Mouse (Mus musculus) MEL (cell line): ENCODE measurements around the gene Kif3b. TPM values are rescaled to one million over a fixed set of nuclear protein-coding genes. Genes with fewer than 3 reads are reported as not detected.

Source experiments
- DNase-seq: peaks from one replicate; pipeline ENCODE4 v3.0.0; 2011; ENCODE audit warnings: low read depth, low spot score
- H3K27ac ChIP-seq: 2 replicates; pipeline ENCODE4 v1.5.1; 2012; ENCODE audit warnings: low read depth, mild to moderate bottlenecking, control low read depth, low read length, moderate library complexity; ENCODE audit not compliant: control insufficient read depth
- H3K27me3 ChIP-seq, 2 experiments: fragments of 150-350 bp in 1 of 2; sonication (generic) in 1 of 2; 2 replicates each; pipeline ENCODE4 v1.6.1; 2012; ENCODE audit warnings: low read length in 2 of 2, mild to moderate bottlenecking in 2 of 2, improper control_type of control experiment in 1 of 2, moderate library complexity in 1 of 2; ENCODE audit not compliant: insufficient read depth in 2 of 2, control insufficient read depth in 1 of 2
- H3K36me3 ChIP-seq, 2 experiments: 2 replicates each; pipeline ENCODE4 v1.6.1; 2012 to 2014; ENCODE audit warnings: low read length in 2 of 2, improper control_type of control experiment in 1 of 2, inconsistent platforms in 1 of 2, mild to moderate bottlenecking in 1 of 2; ENCODE audit not compliant: insufficient read depth in 2 of 2, control insufficient read depth in 1 of 2
- H3K4me1 ChIP-seq, 2 experiments: fragments of 150-350 bp in 1 of 2; sonication (generic) in 1 of 2; 2 replicates each; pipeline ENCODE4 v1.6.1; 2012; ENCODE audit warnings: low read length in 2 of 2, improper control_type of control experiment in 1 of 2, mild to moderate bottlenecking in 1 of 2; ENCODE audit not compliant: insufficient read depth in 2 of 2, control insufficient read depth in 1 of 2
- H3K4me3 ChIP-seq, 2 experiments: fragments of 150-350 bp in 1 of 2; sonication (generic) in 1 of 2; 2 replicates each; pipeline ENCODE4 v1.5.1; 2012; ENCODE audit warnings: low read depth in 2 of 2, low read length in 2 of 2, mild to moderate bottlenecking in 2 of 2, moderate library complexity in 2 of 2, control low read depth in 1 of 2, improper control_type of control experiment in 1 of 2; ENCODE audit not compliant: control insufficient read depth in 1 of 2, insufficient read depth in 1 of 2
- H3K79me2 ChIP-seq: 2 replicates; pipeline ENCODE4 v1.6.1; 2012; ENCODE audit warnings: mild to moderate bottlenecking, low read length, moderate library complexity; ENCODE audit not compliant: control insufficient read depth, poor library complexity, insufficient read depth
- H3K9ac ChIP-seq: 2 replicates; pipeline ENCODE4 v1.6.1; 2012; ENCODE audit warnings: low read depth, mild to moderate bottlenecking, control low read depth, low read length, moderate library complexity; ENCODE audit not compliant: control insufficient read depth, poor library complexity, severe bottlenecking
- H3K9me3 ChIP-seq: fragments of 150-350 bp; sonication (generic); replicated peaks from 2 replicates; pipeline ENCODE4 v1.6.1; 2012; ENCODE audit warnings: mild to moderate bottlenecking, low read length, improper control_type of control experiment, moderate library complexity; ENCODE audit not compliant: insufficient read depth
- BHLHE40 ChIP-seq: IDR thresholded peaks from 2 replicates; pipeline ENCODE4 v1.6.1; 2012; ENCODE audit warnings: low read depth, mild to moderate bottlenecking, inconsistent platforms, low read length, improper control_type of control experiment, borderline replicate concordance
- CHD2 ChIP-seq: IDR thresholded peaks from 2 replicates; pipeline ENCODE4 v1.6.1; 2011; ENCODE audit warnings: low read length, improper control_type of control experiment
- EP300 ChIP-seq, 2 experiments: IDR thresholded peaks; 2 replicates each; pipeline ENCODE4 v1.6.1; 2011; ENCODE audit warnings: improper control_type of control experiment in 2 of 2, low read length in 2 of 2, low read depth in 1 of 2, mild to moderate bottlenecking in 1 of 2
- ETS1 ChIP-seq: IDR thresholded peaks from 2 replicates; pipeline ENCODE4 v1.6.1; 2012; ENCODE audit warnings: low read depth, mild to moderate bottlenecking, inconsistent platforms, low read length, improper control_type of control experiment, moderate library complexity
- GATA1 ChIP-seq: IDR thresholded peaks from 2 replicates; pipeline ENCODE4 v1.6.1; 2011; ENCODE audit warnings: low read depth, low read length, improper control_type of control experiment
- MXI1 ChIP-seq: IDR thresholded peaks from 2 replicates; pipeline ENCODE4 v1.6.1; 2011; ENCODE audit warnings: mild to moderate bottlenecking, low read depth, low read length, improper control_type of control experiment
- MYB ChIP-seq: IDR thresholded peaks from 2 replicates; pipeline ENCODE4 v1.6.1; 2011; ENCODE audit warnings: mild to moderate bottlenecking, low read depth, low read length, improper control_type of control experiment
- MYC ChIP-seq: IDR thresholded peaks from 2 replicates; pipeline ENCODE4 v1.6.1; 2011; ENCODE audit warnings: low read depth, mild to moderate bottlenecking, low read length, improper control_type of control experiment, moderate library complexity
- NELFE ChIP-seq: IDR thresholded peaks from 2 replicates; pipeline ENCODE4 v1.6.1; 2011; ENCODE audit warnings: low read depth, low read length, improper control_type of control experiment
- NRF1 ChIP-seq: IDR thresholded peaks from 2 replicates; pipeline ENCODE4 v1.6.1; 2014; ENCODE audit warnings: low read depth, mild to moderate bottlenecking, inconsistent platforms, low read length, improper control_type of control experiment, moderate library complexity; ENCODE audit not compliant: poor library complexity, insufficient read depth, severe bottlenecking
- POLR2A ChIP-seq, 2 experiments: IDR thresholded peaks; 2 replicates each; pipeline ENCODE4 v1.6.1; 2011 to 2012; ENCODE audit warnings: low read length in 2 of 2, mild to moderate bottlenecking in 2 of 2, control low read depth in 1 of 2, improper control_type of control experiment in 1 of 2, low read depth in 1 of 2, moderate library complexity in 1 of 2; ENCODE audit not compliant: control insufficient read depth in 1 of 2, insufficient read depth in 1 of 2, poor library complexity in 1 of 2
- POLR2AphosphoS5 ChIP-seq: IDR thresholded peaks from 2 replicates; pipeline ENCODE4 v1.6.1; 2012; ENCODE audit warnings: low read depth, borderline replicate concordance, mild to moderate bottlenecking, inconsistent platforms, low read length, moderate library complexity, mixed read lengths
- SIN3A ChIP-seq: IDR thresholded peaks from 2 replicates; pipeline ENCODE4 v1.6.1; 2012; ENCODE audit warnings: low read length, improper control_type of control experiment, inconsistent platforms
- TBP ChIP-seq: IDR thresholded peaks from 2 replicates; pipeline ENCODE4 v1.8.0; 2011; ENCODE audit warnings: low read depth, low read length, improper control_type of control experiment
- USF2 ChIP-seq, 2 experiments: IDR thresholded peaks; 2 replicates each; pipeline ENCODE4 v1.6.1; 2011 to 2012; ENCODE audit warnings: improper control_type of control experiment in 2 of 2, low read length in 2 of 2, borderline replicate concordance in 1 of 2, inconsistent platforms in 1 of 2, low read depth in 1 of 2, mild to moderate bottlenecking in 1 of 2; ENCODE audit not compliant: insufficient read depth in 1 of 2
- ZMIZ1 ChIP-seq: IDR thresholded peaks from 2 replicates; pipeline ENCODE4 v1.6.1; 2012; ENCODE audit warnings: low read depth, mild to moderate bottlenecking, inconsistent platforms, low read length, improper control_type of control experiment, moderate library complexity
- polyA plus RNA-seq, 2 experiments: library from polyadenylated mRNA; stranded (reverse) in 1 of 2; unstranded in 1 of 2; fragments of >175 nt in 1 of 2; fragments of >200 nt in 1 of 2; gene quantifications; 2 replicates each; pipeline versions ENCODE4 v1.2.1 to v1.2.4; 2012; ENCODE audit warnings: low replicate concordance in 2 of 2, low read depth in 1 of 2; ENCODE audit not compliant: insufficient read length in 2 of 2, insufficient read depth in 1 of 2, missing spikeins in 1 of 2
- total RNA-seq: library from RNA; depleted of rRNA; stranded (reverse); fragments of 300-350 nt; gene quantifications from 2 replicates; pipeline ENCODE4 v1.2.3, GENCODE M21; 2012

The Kif3b gene
- total and polyA plus RNA-seq, 3 experiments = 11.0 to 34.2 (median 17.9) TPM

GRCm38 (mm10) chr2:153298863-153299262 is 7.7 kb downstream of the Kif3b start (continued):
- TF ChIP-seq NRF1 = no peak
- TF ChIP-seq ETS1 = peak; percentile 81
- TF ChIP-seq ZMIZ1 = no peak
- 0 out of 2 replicates have a peak, but pooled peaks have one; percentile 26 for TF ChIP-seq CHD2
- TF ChIP-seq NELFE = no peak
- TF ChIP-seq POLR2A (IDR thresholded peaks at IDR 0.05; ENCODE audit: control insufficient read depth in 1 of 2, insufficient read depth in 1 of 2, low read depth in 1 of 2, low read length in 2 of 2, poor library complexity in 1 of 2) = no peak
- TF ChIP-seq MYB = peak; percentile 39; the same call in 1 of the 2 replicates
- no peak for TF ChIP-seq POLR2AphosphoS5
- 0 out of 2 replicates have a peak, but pooled peaks have one; percentile 22 for TF ChIP-seq BHLHE40
- peak; percentile 77 for TF ChIP-seq GATA1
- peak; percentile 55; the same call in 1 of the 2 replicates for TF ChIP-seq MXI1

GRCm38 (mm10) chr2:153301123-153301522 is 9.9 kb downstream of the Kif3b start:
- H3K27me3 ChIP-seq = no peaks in the 10 kb centered on the region
- no peak overlapping the region for H3K9ac ChIP-seq
- H3K9me3 ChIP-seq = no peaks in the 10 kb centered on the region
- DNase-seq = no peak
- peaks cover 10% of the 10 kb centered on the region; the same call in 1 of the 2 replicates for H3K79me2 ChIP-seq
- TF ChIP-seq ETS1 = no peak
- no peak for TF ChIP-seq MYC
- no peak for TF ChIP-seq NELFE
- TF ChIP-seq POLR2A (IDR thresholded peaks at IDR 0.05; ENCODE audit: control insufficient read depth in 1 of 2, insufficient read depth in 1 of 2, low read depth in 1 of 2, low read length in 2 of 2, poor library complexity in 1 of 2) = no peak
- no peak for TF ChIP-seq SIN3A
- no peak for TF ChIP-seq USF2 (IDR thresholded peaks at IDR 0.05; ENCODE audit: borderline replicate concordance in 1 of 2, insufficient read depth in 1 of 2, low read depth in 1 of 2, low read length in 2 of 2)
- TF ChIP-seq POLR2AphosphoS5 = no peak
- TF ChIP-seq EP300 (IDR thresholded peaks at IDR 0.05; ENCODE audit: low read depth in 1 of 2, low read length in 2 of 2) = no peak
- H3K36me3 ChIP-seq = peaks cover 0 to 22% of the 10 kb centered on the region in 2 experiments; a peak in 2 of 4 replicates
- H3K4me1 ChIP-seq = peaks cover 0 to 24% of the 10 kb centered on the region in 2 experiments; a peak in 3 of 4 replicates
- H3K4me3 ChIP-seq = no peak overlapping the region
- H3K27ac ChIP-seq = no peak overlapping the region

- Histone ChIP-seq H3K27me3 (no peaks in the 10 kb centered on the region), H3K36me3 (peaks cover 0 to 2% of the 10 kb centered on the region in 2 experiments; a peak in 2 of 4 replicates), H3K4me1 (no peaks in the 10 kb centered on the region; a peak in 2 of 4 replicates), H3K27ac (no peak overlapping the region), H3K9ac (no peak overlapping the region), H3K4me3 (no peak overlapping the region), H3K9me3 (no peaks in the 10 kb centered on the region), H3K79me2 (no peaks in the 10 kb centered on the region)
- no peak for DNase-seq
- TF ChIP-seq GATA1 (no peak), MYB (no peak), TBP (no peak)
Measured at GRCm38 (mm10) chr2:153305240-153305639, 14.0 kb downstream of the Kif3b start.
